Mouse (Mus musculus): ENCODE measurements around the gene Chil6. TPM values are rescaled to one million over a fixed set of nuclear protein-coding genes. Genes with fewer than 3 reads are reported as not detected.

The Chil6 gene
- 1.6 to 2.9 TPM (median 2.1 TPM) in 4 replicates for total RNA-seq (2023)

GRCm38 (mm10) chr3:106406082-106406481 lies at the start of gene Chil6:
Chil6 (minus strand) TSS chr3:106406182.

Other genes starting within 250 kb of the Chil6 start
- gene Chil3, start 238.6 kb downstream of the Chil6 start, total RNA-seq (2023), result 0.60 to 1.3 TPM (median 0.89 TPM) in 4 replicates
- gene Chil4, start 186.7 kb downstream of the Chil6 start, total RNA-seq (2023), result not detected in 4 replicates
- gene Dennd2d, start 76.2 kb upstream of the Chil6 start, total RNA-seq (2023), result 68.4 to 74.8 TPM (median 71.4 TPM) in 4 replicates
- 71.1 to 76.3 TPM (median 74.0 TPM) in 4 replicates for gene Dram2, start 141.6 kb upstream of the Chil6 start, total RNA-seq (2023)
- 51.6 to 59.9 TPM (median 54.5 TPM) in 4 replicates for gene Cept1, start 141.6 kb upstream of the Chil6 start, total RNA-seq (2023)